Mouse (Mus musculus): ENCODE data around the gene Zcchc24. TPM values are rescaled to one million over a fixed set of nuclear protein-coding genes. Genes with fewer than 3 reads are reported as not detected.
A peak's percentile ranks its signal among the peaks of the same experiment; 100 is the strongest.

Zcchc24 gene
- polyA plus RNA-seq, 2 experiments, result 45.1 to 52.7 TPM

GRCm38 (mm10) chr14:25727149-25727510 lies 41.7 kb downstream of the Zcchc24 start:
- H3K4me2 ChIP-seq (replicated peaks; ENCODE audit: low read depth, low read length, severe bottlenecking), result no peak overlapping the region
- H3K4me3 ChIP-seq (replicated peaks; ENCODE audit: low read length), result no peak overlapping the region
- no peak for TF ChIP-seq POLR2A (IDR thresholded peaks at IDR 0.05; ENCODE audit: borderline replicate concordance, extremely low read depth, insufficient read depth, insufficient read length)
- WGBS, result 44% methylated on average over 5 of the region's 5 CpGs
- H3K36me3 ChIP-seq (ENCODE audit: control insufficient read depth, insufficient read depth, low read length), result peaks cover 6% of the 10 kb centered on the region
- 0 out of 2 replicates have a peak, but pooled peaks have one; percentile 41 for ATAC-seq (ENCODE audit: low FRiP score, low read depth)
- DNase-seq (ENCODE audit: low spot score), result no peak
- H3K27ac ChIP-seq (replicated peaks; ENCODE audit: low read depth, low read length), result 0 out of 2 replicates have a peak overlapping the region, but pooled peaks have one; percentile 3
- H3K27me3 ChIP-seq (ENCODE audit: control insufficient read depth, insufficient read depth, low read length), result no peaks in the 10 kb centered on the region
- H3K9ac ChIP-seq (ENCODE audit: low read depth, low read length, severe bottlenecking), result no peak overlapping the region
- peaks cover 30% of the 10 kb centered on the region for H3K4me1 ChIP-seq (ENCODE audit: control insufficient read depth, insufficient read depth, low read length)
- H3K9me3 ChIP-seq (ENCODE audit: control insufficient read depth, low read length), result no peaks in the 10 kb centered on the region

GRCm38 (mm10) chr14:25726226-25727148 lies 42.4 kb downstream of the Zcchc24 start:
- 0 out of 2 replicates have a peak overlapping the region, but pooled peaks have one; percentile 3 for H3K27ac ChIP-seq (replicated peaks; ENCODE audit: low read depth, low read length)
- ATAC-seq (ENCODE audit: low FRiP score, low read depth) (no peak), DNase-seq (ENCODE audit: low spot score) (peak; percentile 55)
- 50% methylated on average over 20 of the region's 20 CpGs for WGBS
- no peak overlapping the region for H3K4me2 ChIP-seq (replicated peaks; ENCODE audit: low read depth, low read length, severe bottlenecking)
- peaks cover 30% of the 10 kb centered on the region for H3K4me1 ChIP-seq (ENCODE audit: control insufficient read depth, insufficient read depth, low read length)
- H3K4me3 ChIP-seq (replicated peaks; ENCODE audit: low read length), result no peak overlapping the region
- no peak for TF ChIP-seq POLR2A (IDR thresholded peaks at IDR 0.05; ENCODE audit: borderline replicate concordance, extremely low read depth, insufficient read depth, insufficient read length)
- no peak overlapping the region for H3K9ac ChIP-seq (ENCODE audit: low read depth, low read length, severe bottlenecking)
- peaks cover 7% of the 10 kb centered on the region for H3K36me3 ChIP-seq (ENCODE audit: control insufficient read depth, insufficient read depth, low read length)
- H3K27me3 ChIP-seq (ENCODE audit: control insufficient read depth, insufficient read depth, low read length), result no peaks in the 10 kb centered on the region
- no peaks in the 10 kb centered on the region for H3K9me3 ChIP-seq (ENCODE audit: control insufficient read depth, low read length)

GRCm38 (mm10) chr14:25725690-25726089 lies 43.1 kb downstream of the Zcchc24 start:
- H3K4me1 ChIP-seq (ENCODE audit: control insufficient read depth, insufficient read depth, low read length), result peaks cover 30% of the 10 kb centered on the region
- 32% methylated on average over 4 of the region's 4 CpGs for WGBS
- no peak for ATAC-seq (ENCODE audit: low FRiP score, low read depth)
- peaks cover 13% of the 10 kb centered on the region for H3K36me3 ChIP-seq (ENCODE audit: control insufficient read depth, insufficient read depth, low read length)
- no peak overlapping the region for H3K4me3 ChIP-seq (replicated peaks; ENCODE audit: low read length)
- no peaks in the 10 kb centered on the region for H3K27me3 ChIP-seq (ENCODE audit: control insufficient read depth, insufficient read depth, low read length)
- no peak for TF ChIP-seq POLR2A (IDR thresholded peaks at IDR 0.05; ENCODE audit: borderline replicate concordance, extremely low read depth, insufficient read depth, insufficient read length)
- no peaks in the 10 kb centered on the region for H3K9me3 ChIP-seq (ENCODE audit: control insufficient read depth, low read length)
- H3K27ac ChIP-seq (replicated peaks; ENCODE audit: low read depth, low read length), result no peak overlapping the region
- no peak overlapping the region for H3K4me2 ChIP-seq (replicated peaks; ENCODE audit: low read depth, low read length, severe bottlenecking)
- no peak for DNase-seq (ENCODE audit: low spot score)
- H3K9ac ChIP-seq (ENCODE audit: low read depth, low read length, severe bottlenecking), result no peak overlapping the region

- H3K27me3 ChIP-seq (ENCODE audit: control insufficient read depth, insufficient read depth, low read length), result no peaks in the 10 kb centered on the region
- WGBS, result 44% methylated on average over 3 of the region's 11 CpGs
- no peak for ATAC-seq (ENCODE audit: low FRiP score, low read depth)
These were observed 43.8 kb downstream of the Zcchc24 start for GRCm38 (mm10) chr14:25725032-25725497.

GRCm38 (mm10) chr14:25720962-25721707 lies 47.7 kb downstream of the Zcchc24 start:
- H3K4me3 ChIP-seq (replicated peaks; ENCODE audit: low read length), result no peak overlapping the region
- no peaks in the 10 kb centered on the region for H3K27me3 ChIP-seq (ENCODE audit: control insufficient read depth, insufficient read depth, low read length)
- no peak for DNase-seq (ENCODE audit: low spot score)
- no peak overlapping the region for H3K27ac ChIP-seq (replicated peaks; ENCODE audit: low read depth, low read length)
- TF ChIP-seq POLR2A (IDR thresholded peaks at IDR 0.05; ENCODE audit: borderline replicate concordance, extremely low read depth, insufficient read depth, insufficient read length), result no peak
- H3K4me1 ChIP-seq (ENCODE audit: control insufficient read depth, insufficient read depth, low read length), result peaks cover 33% of the 10 kb centered on the region
- 84% methylated on average over 5 of the region's 5 CpGs for WGBS
- ATAC-seq (ENCODE audit: low FRiP score, low read depth), result no peak
- H3K9me3 ChIP-seq (ENCODE audit: control insufficient read depth, low read length), result no peaks in the 10 kb centered on the region
- peaks cover 46% of the 10 kb centered on the region for H3K36me3 ChIP-seq (ENCODE audit: control insufficient read depth, insufficient read depth, low read length)
- H3K4me2 ChIP-seq (replicated peaks; ENCODE audit: low read depth, low read length, severe bottlenecking), result no peak overlapping the region
- H3K9ac ChIP-seq (ENCODE audit: low read depth, low read length, severe bottlenecking), result no peak overlapping the region

More at GRCm38 (mm10) chr14:25725032-25725497, 43.8 kb downstream of the Zcchc24 start:
- DNase-seq (ENCODE audit: low spot score), result no peak
- no peak for TF ChIP-seq POLR2A (IDR thresholded peaks at IDR 0.05; ENCODE audit: borderline replicate concordance, extremely low read depth, insufficient read depth, insufficient read length)
- peak overlapping the region; percentile 14; the same call in 1 of the 2 replicates for H3K27ac ChIP-seq (replicated peaks; ENCODE audit: low read depth, low read length)
- H3K4me1 ChIP-seq (ENCODE audit: control insufficient read depth, insufficient read depth, low read length), result peaks cover 30% of the 10 kb centered on the region
- no peak overlapping the region for H3K4me3 ChIP-seq (replicated peaks; ENCODE audit: low read length)
- H3K9me3 ChIP-seq (ENCODE audit: control insufficient read depth, low read length), result no peaks in the 10 kb centered on the region
- H3K9ac ChIP-seq (ENCODE audit: low read depth, low read length, severe bottlenecking), result no peak overlapping the region
- H3K36me3 ChIP-seq (ENCODE audit: control insufficient read depth, insufficient read depth, low read length), result peaks cover 17% of the 10 kb centered on the region
- H3K4me2 ChIP-seq (replicated peaks; ENCODE audit: low read depth, low read length, severe bottlenecking), result no peak overlapping the region

Measured in limb, embryonic 14.5 days (tissue).